Comparison of ENCODE assay signal across 9 mouse cellular contexts in the genomic region with DNA sequence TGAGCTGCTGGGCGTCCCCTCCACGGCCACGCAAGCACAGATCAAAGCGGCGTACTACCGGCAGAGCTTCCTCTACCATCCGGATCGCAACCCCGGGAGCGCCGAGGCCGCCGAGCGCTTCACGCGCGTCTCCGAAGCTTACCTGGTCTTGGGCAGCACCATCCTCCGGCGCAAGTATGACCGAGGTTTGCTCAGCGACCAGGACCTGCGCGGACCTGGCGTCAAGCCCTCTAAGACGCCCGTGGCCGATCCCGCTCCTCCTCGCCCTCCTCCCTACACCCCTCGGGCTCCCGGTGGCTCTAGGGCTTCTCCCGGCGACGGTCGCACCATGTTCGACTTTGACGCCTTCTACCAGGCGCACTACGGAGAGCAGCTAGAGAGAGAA. TPM values are rescaled to one million over a fixed set of nuclear protein-coding genes. Genes with fewer than 3 reads are reported as not detected.
A peak's percentile ranks its signal among the peaks of the same experiment; 100 is the strongest.
DNase-seq lines count a peak whose midpoint lies in the region; ATAC-seq lines count a peak whose summit lies in the region.
"Had no signal": no experiment of that assay in that cellular context is flagged by ENCODE, and none has a peak within 500 bp of the region (broad histone marks: within the 10 kb centered on the region; RNA-seq: fewer than 3 reads in every experiment).

No protein-coding gene starts in this region.

- peaks cover 29% of the 10 kb centered on the region for H3K36me3 ChIP-seq in liver, embryonic 11.5 days (ENCODE audit: control insufficient read depth, insufficient read depth, low read length)
- H3K36me3 ChIP-seq in stomach, embryonic 16.5 days (ENCODE audit: control insufficient read depth, insufficient read depth, low read length) = peaks cover 13% of the 10 kb centered on the region; the same call in 1 of the 2 replicates

- H3K9me3 ChIP-seq in liver, embryonic 11.5 days (ENCODE audit: control insufficient read depth, low read length) = no peaks in the 10 kb centered on the region
- H3K9me3 ChIP-seq in stomach, embryonic 16.5 days (replicated peaks; ENCODE audit: control insufficient read depth, low read length) = no peaks in the 10 kb centered on the region

- DNase-seq in gastrocnemius, postnatal 14 days = peak; percentile 18
- no peak for DNase-seq in gastrocnemius, postnatal 4 days (ENCODE audit: low spot score in 2 of 2)
- no peak for DNase-seq in liver, embryonic 11.5 days (ENCODE audit: low spot score)
- no peak for DNase-seq in testis, postnatal 10 days (ENCODE audit: low spot score)
- DNase-seq in layer of hippocampus, postnatal 14 days (ENCODE audit: low spot score in 2 of 2) = no peak

- peak overlapping the region; percentile 54; the same call in 1 of the 2 replicates for H3K27ac ChIP-seq in liver, embryonic 11.5 days (ENCODE audit: low read depth, low read length)
- H3K27ac ChIP-seq in stomach, embryonic 16.5 days (ENCODE audit: low read length) = peak overlapping the region; percentile 66

- peak overlapping the region; percentile 96 for H3K4me2 ChIP-seq in liver, embryonic 11.5 days
- peak overlapping the region; percentile 85 for H3K4me2 ChIP-seq in stomach, embryonic 16.5 days (ENCODE audit: low read depth, low read length)

- H3K4me1 ChIP-seq in liver, embryonic 11.5 days (replicated peaks; ENCODE audit: control insufficient read depth, insufficient read depth, low read length) = peaks cover 7% of the 10 kb centered on the region
- H3K4me1 ChIP-seq in stomach, embryonic 16.5 days (ENCODE audit: control insufficient read depth, insufficient read depth, low read length) = peaks cover 14% of the 10 kb centered on the region

- under 1% methylated on average over 40 of the region's 40 CpGs for WGBS in liver, embryonic 11.5 days
- under 1% methylated on average over 40 of the region's 40 CpGs for WGBS in stomach, embryonic 16.5 days

- ATAC-seq in CD4-positive, CD25-positive, alpha-beta regulatory T cell, adult 4 months = peak; percentile 65
- ATAC-seq in erythroid progenitor cell, adult 5-6 weeks (replicated peaks; ENCODE audit: low FRiP score, poor library complexity, severe bottlenecking) = peak; percentile 72
- ATAC-seq in liver, embryonic 11.5 days (replicated peaks; ENCODE audit: low FRiP score) = peak; percentile 55
- ATAC-seq in stomach, embryonic 16.5 days (ENCODE audit: insufficient read depth, low FRiP score) = peak; percentile 48

- peak overlapping the region; percentile 76 for H3K4me3 ChIP-seq in liver, embryonic 11.5 days (ENCODE audit: low read depth, low read length)
- H3K4me3 ChIP-seq in stomach, embryonic 16.5 days (replicated peaks; ENCODE audit: low read length) = peak overlapping the region; percentile 97

- H3K27me3 ChIP-seq in liver, embryonic 11.5 days (replicated peaks; ENCODE audit: control insufficient read depth, insufficient read depth, low read length) = no peaks in the 10 kb centered on the region
- H3K27me3 ChIP-seq in stomach, embryonic 16.5 days (ENCODE audit: control insufficient read depth, insufficient read depth, low read length) = no peaks in the 10 kb centered on the region

- peak overlapping the region; percentile 85 for H3K9ac ChIP-seq in liver, embryonic 11.5 days (ENCODE audit: low read depth, low read length)
- H3K9ac ChIP-seq in stomach, embryonic 16.5 days (ENCODE audit: low read length) = peak overlapping the region; percentile 90

- intact Hi-C loops in gastrocnemius, postnatal 14 days (cut with DNase I; ENCODE audit: low total_unique reads) = no loop called here

RNA-seq across cellular contexts. Expression of a gene that starts 0.4 kb away (rescaled TPM):
- 10 to 100 TPM; 24.0 to 25.8 TPM for total RNA-seq in gastrocnemius, postnatal 14 days (2021)
- 10 to 100 TPM; 23.8 to 25.2 TPM for total RNA-seq in gastrocnemius, postnatal 4 days (2021)
- 10 to 100 TPM; 23.4 to 36.6 TPM for polyA plus RNA-seq in CD4-positive, CD25-positive, alpha-beta regulatory T cell, adult 4 months (2017; shearing (Covaris generic))
- 6.5 and 21.0 TPM in 2 replicates for total RNA-seq in erythroid progenitor cell, adult 5-6 weeks (2015; ENCODE audit: low replicate concordance)
- total RNA-seq in erythroid progenitor cell, adult 5-6 weeks (2017; ENCODE audit: low replicate concordance) = 2.3 and 3.4 TPM in 2 replicates
- polyA plus RNA-seq in liver, embryonic 11.5 days (2014; fragmentation: Nextera tagmentation; extraction: Ambion mirVana) = 25.1 and 27.2 TPM in 2 replicates
- 32.6 and 33.3 TPM in 2 replicates for polyA plus RNA-seq in stomach, embryonic 16.5 days (2015; fragmentation: Nextera tagmentation; extraction: Ambion mirVana)
- total RNA-seq in layer of hippocampus, postnatal 14 days (2021) = 10 to 100 TPM; 37.0 to 37.4 TPM

RNA-seq across cellular contexts. Expression of a gene that starts 0.4 kb away (rescaled TPM):
- 10 to 100 TPM; 24.7 to 33.0 TPM for total RNA-seq in gastrocnemius, postnatal 14 days (2021)
- total RNA-seq in gastrocnemius, postnatal 4 days (2021) = 10 to 100 TPM; 29.9 to 33.3 TPM
- polyA plus RNA-seq in CD4-positive, CD25-positive, alpha-beta regulatory T cell, adult 4 months (2017; shearing (Covaris generic)) = 100 to 1,000 TPM in 1 of 2 experiments, 10 to 100 TPM in 1; 60.8 to 103 TPM
- 25.2 and 34.8 TPM in 2 replicates for total RNA-seq in erythroid progenitor cell, adult 5-6 weeks (2015; ENCODE audit: low replicate concordance)
- 7.6 and 13.0 TPM in 2 replicates for total RNA-seq in erythroid progenitor cell, adult 5-6 weeks (2017; ENCODE audit: low replicate concordance)
- polyA plus RNA-seq in liver, embryonic 11.5 days (2014; fragmentation: Nextera tagmentation; extraction: Ambion mirVana) = 157 and 158 TPM in 2 replicates
- 94.8 and 105 TPM in 2 replicates for polyA plus RNA-seq in stomach, embryonic 16.5 days (2015; fragmentation: Nextera tagmentation; extraction: Ambion mirVana)
- 10 to 100 TPM; 49.4 to 51.6 TPM for total RNA-seq in layer of hippocampus, postnatal 14 days (2021)

RNA-seq across cellular contexts. Expression of a gene that starts 13.7 kb away (rescaled TPM):
- total RNA-seq in gastrocnemius, postnatal 14 days (2021) = 1 to 10 TPM in 1 of 2 experiments, under 1 TPM in 1; 0.84 to 1.7 TPM
- 1 to 10 TPM; 3.2 to 4.1 TPM for total RNA-seq in gastrocnemius, postnatal 4 days (2021)
- not detected for polyA plus RNA-seq in CD4-positive, CD25-positive, alpha-beta regulatory T cell, adult 4 months (2017; shearing (Covaris generic))
- not detected in 2 replicates for total RNA-seq in erythroid progenitor cell, adult 5-6 weeks (2015; ENCODE audit: low replicate concordance)
- total RNA-seq in erythroid progenitor cell, adult 5-6 weeks (2017; ENCODE audit: low replicate concordance) = not detected in 2 replicates
- polyA plus RNA-seq in liver, embryonic 11.5 days (2014; fragmentation: Nextera tagmentation; extraction: Ambion mirVana) = 2.6 and 3.0 TPM in 2 replicates
- 2.3 and 3.5 TPM in 2 replicates for polyA plus RNA-seq in stomach, embryonic 16.5 days (2015; fragmentation: Nextera tagmentation; extraction: Ambion mirVana)
- 10 to 100 TPM; 27.5 to 28.2 TPM for total RNA-seq in layer of hippocampus, postnatal 14 days (2021)

RNA-seq across cellular contexts. Expression of a gene that starts 25.3 kb away (rescaled TPM):
- 10 to 100 TPM; 37.5 to 40.6 TPM for total RNA-seq in gastrocnemius, postnatal 14 days (2021)
- total RNA-seq in gastrocnemius, postnatal 4 days (2021) = 10 to 100 TPM; 13.8 to 24.6 TPM
- under 1 TPM in 1 of 2 experiments, not detected in 1; 0.13 TPM for polyA plus RNA-seq in CD4-positive, CD25-positive, alpha-beta regulatory T cell, adult 4 months (2017; shearing (Covaris generic))
- 2.1 TPM in 1 of 2 replicates, not detected in the other for total RNA-seq in erythroid progenitor cell, adult 5-6 weeks (2015; ENCODE audit: low replicate concordance)
- total RNA-seq in erythroid progenitor cell, adult 5-6 weeks (2017; ENCODE audit: low replicate concordance) = 0.39 TPM in 1 of 2 replicates, not detected in the other
- polyA plus RNA-seq in liver, embryonic 11.5 days (2014; fragmentation: Nextera tagmentation; extraction: Ambion mirVana) = 18.5 and 18.7 TPM in 2 replicates
- polyA plus RNA-seq in stomach, embryonic 16.5 days (2015; fragmentation: Nextera tagmentation; extraction: Ambion mirVana) = 3.8 and 4.7 TPM in 2 replicates
- 1 to 10 TPM; 3.2 to 5.8 TPM for total RNA-seq in layer of hippocampus, postnatal 14 days (2021)
- total RNA-seq: hematopoietic stem cell, adult 5-6 weeks had no signal

RNA-seq across cellular contexts. Expression of a gene that starts 41.1 kb away (rescaled TPM):
- 1 to 10 TPM; 1.4 to 1.5 TPM for total RNA-seq in gastrocnemius, postnatal 14 days (2021)
- total RNA-seq in gastrocnemius, postnatal 4 days (2021) = 1 to 10 TPM; 4.5 to 5.1 TPM
- 10 to 100 TPM; 15.4 to 27.0 TPM for polyA plus RNA-seq in CD4-positive, CD25-positive, alpha-beta regulatory T cell, adult 4 months (2017; shearing (Covaris generic))
- not detected in 2 replicates for total RNA-seq in erythroid progenitor cell, adult 5-6 weeks (2015; ENCODE audit: low replicate concordance)
- total RNA-seq in erythroid progenitor cell, adult 5-6 weeks (2017; ENCODE audit: low replicate concordance) = not detected in 2 replicates
- 6.2 and 6.4 TPM in 2 replicates for polyA plus RNA-seq in liver, embryonic 11.5 days (2014; fragmentation: Nextera tagmentation; extraction: Ambion mirVana)
- 12.5 and 14.0 TPM in 2 replicates for polyA plus RNA-seq in stomach, embryonic 16.5 days (2015; fragmentation: Nextera tagmentation; extraction: Ambion mirVana)
- total RNA-seq in layer of hippocampus, postnatal 14 days (2021) = 100 to 1,000 TPM; 157 to 160 TPM
- total RNA-seq: hematopoietic stem cell, adult 5-6 weeks had no signal

Comparison
In these comparisons a context has a peak if more than half of its experiments do, and no peak if none do; other contexts are left out.
1. RNA of a gene that starts 13.7 kb away (total RNA-seq): 27.5 to 28.2 TPM in layer of hippocampus, postnatal 14 days; 3.2 to 4.1 TPM in gastrocnemius, postnatal 4 days, 0.84 to 1.7 TPM in gastrocnemius, postnatal 14 days and not detected in erythroid progenitor cell, adult 5-6 weeks; every median in the first group is over 4 times any median in the second.
2. Peak in every context shown above with its lines, with median percentiles within 50 percentile points of each other: ATAC-seq.